In the genomic region with DNA sequence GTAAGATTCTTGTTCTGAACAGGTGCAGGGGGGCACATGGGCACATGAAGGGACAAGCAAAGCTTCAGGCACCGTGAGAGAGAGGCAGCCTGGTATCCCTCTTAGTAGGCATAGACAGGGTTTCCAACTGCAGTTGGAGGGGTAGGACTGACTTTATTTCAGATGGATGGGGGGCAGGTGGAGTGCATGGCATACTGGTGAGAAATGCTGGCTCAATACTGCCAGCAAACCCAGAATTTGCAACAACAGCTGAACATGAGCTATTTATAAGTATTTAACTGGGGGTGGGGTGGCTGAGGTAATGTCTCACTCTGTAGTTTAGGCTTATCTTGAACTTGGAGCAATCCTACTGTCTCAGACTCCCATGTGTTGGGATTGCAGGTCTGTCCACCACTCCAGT, we compare ENCODE assay signal across 38 mouse cellular contexts. TPM values are rescaled to one million over a fixed set of nuclear protein-coding genes. Genes with fewer than 3 reads are reported as not detected.
"Had no signal": no experiment of that assay in that cellular context is flagged by ENCODE, and none has a peak within 500 bp of the region (broad histone marks: within the 10 kb centered on the region; RNA-seq: fewer than 3 reads in every experiment).

No protein-coding gene starts in this region.

- H3K27me3 ChIP-seq: limb, embryonic 12.5 days; limb, embryonic 13.5 days; limb, embryonic 15.5 days; liver, embryonic 12.5 days; liver, embryonic 13.5 days; liver, embryonic 15.5 days; lung, embryonic 15.5 days; midbrain, embryonic 12.5 days; midbrain, embryonic 13.5 days; midbrain, embryonic 15.5 days had no signal

- H3K4me3 ChIP-seq: left cerebral cortex, adult 2 months; limb, embryonic 10.5 days; limb, embryonic 12.5 days; limb, embryonic 13.5 days; limb, embryonic 15.5 days; liver, embryonic 12.5 days; liver, embryonic 13.5 days; liver, embryonic 15.5 days; lung, embryonic 15.5 days; megakaryocyte, embryonic 14.5 days; midbrain, embryonic 10.5 days; midbrain, embryonic 12.5 days; midbrain, embryonic 13.5 days; midbrain, embryonic 15.5 days had no signal

- H3K36me3 ChIP-seq: limb, embryonic 10.5 days; limb, embryonic 12.5 days; limb, embryonic 13.5 days; limb, embryonic 15.5 days; liver, embryonic 12.5 days; liver, embryonic 13.5 days; liver, embryonic 15.5 days; lung, embryonic 15.5 days; midbrain, embryonic 10.5 days; midbrain, embryonic 12.5 days; midbrain, embryonic 13.5 days; midbrain, embryonic 15.5 days had no signal

- H3K4me2 ChIP-seq: limb, embryonic 12.5 days; limb, embryonic 13.5 days; limb, embryonic 15.5 days; liver, embryonic 11.5 days; liver, embryonic 12.5 days; liver, embryonic 13.5 days; liver, embryonic 15.5 days; lung, embryonic 14.5 days; lung, embryonic 15.5 days; midbrain, embryonic 11.5 days; midbrain, embryonic 12.5 days; midbrain, embryonic 13.5 days; midbrain, embryonic 15.5 days had no signal

- H3K4me1 ChIP-seq: limb, embryonic 10.5 days; limb, embryonic 12.5 days; limb, embryonic 13.5 days; limb, embryonic 15.5 days; liver, embryonic 12.5 days; liver, embryonic 13.5 days; lung, embryonic 15.5 days; megakaryocyte, embryonic 14.5 days; midbrain, embryonic 10.5 days; midbrain, embryonic 12.5 days; midbrain, embryonic 15.5 days had no signal

- DNase-seq: left cerebral cortex, postnatal 4 days; liver; liver, embryonic 13.5 days; liver, postnatal 0 days; lung, adult 18-20 months; lung, adult 2 months; lung, embryonic 14.5 days; lung, postnatal 10 days; lung, postnatal 14 days; lung, postnatal 36 days; lung, postnatal 4 days; midbrain, embryonic 14.5 days had no signal

- H3K27ac ChIP-seq: left cerebral cortex, adult 2 months; limb, embryonic 10.5 days; limb, embryonic 12.5 days; limb, embryonic 13.5 days; limb, embryonic 15.5 days; liver, embryonic 12.5 days; liver, embryonic 13.5 days; liver, embryonic 14.5 days; liver, embryonic 15.5 days; lung, embryonic 15.5 days; macrophage; midbrain, embryonic 10.5 days; midbrain, embryonic 12.5 days; midbrain, embryonic 13.5 days; midbrain, embryonic 15.5 days had no signal

RNA-seq across cellular contexts. Expression of gene Il2rb, which starts 8.9 kb away (rescaled TPM):
- polyA plus RNA-seq: limb, embryonic 10.5 days; limb, embryonic 11.5 days; midbrain, embryonic 10.5 days; midbrain, embryonic 11.5 days; midbrain, embryonic 12.5 days; midbrain, embryonic 13.5 days had no signal

RNA-seq across cellular contexts. Expression of gene Tmprss6, which starts 35.6 kb away (rescaled TPM):
- total RNA-seq: left cerebral cortex, postnatal 10 days; left cerebral cortex, postnatal 14 days; left cerebral cortex, postnatal 4 days; megakaryocyte progenitor cell, adult 5-6 weeks; megakaryocyte, adult 5-6 weeks; megakaryocyte-erythroid progenitor cell, adult 5-6 weeks; midbrain, postnatal 0 days; monocyte, adult 5-6 weeks had no signal
- polyA plus RNA-seq: macrophage had no signal

RNA-seq across cellular contexts. Expression of gene Sstr3, which starts 40.5 kb away (rescaled TPM):
- total RNA-seq: megakaryocyte progenitor cell, adult 5-6 weeks; megakaryocyte-erythroid progenitor cell, adult 5-6 weeks had no signal
- polyA plus RNA-seq: limb, embryonic 10.5 days; limb, embryonic 11.5 days; limb, embryonic 13.5 days; liver, adult 2 months; liver, embryonic 11.5 days; liver, embryonic 13.5 days; liver, embryonic 15.5 days; liver, postnatal 0 days; lung, embryonic 15.5 days; macrophage; midbrain, embryonic 11.5 days had no signal
